Mouse (Mus musculus): Measurements from ENCODE around the gene Pik3r2. TPM values are rescaled to one million over a fixed set of nuclear protein-coding genes. Genes with fewer than 3 reads are reported as not detected.
"Not testable (repeated sequence)": the region's sequence is repeated elsewhere in the genome, so short reads cannot be mapped to it uniquely, and the experiment has no call there.

Gene Pik3r2
- 110 TPM for polyA plus RNA-seq (2021)

- CTCF ChIA-PET = interaction anchor here (1.0 kb wide), 1 partner anchor 14 kb away, joined by 8 read pairs; no protein-coding TSS in a partner anchor
- DNase-seq (ENCODE audit: low read depth, low spot score) (peak; percentile 82), ATAC-seq (peak; percentile 82)
- POLR2A ChIA-PET = interaction anchor here (0.7 to 1.3 kb wide), 3 partner anchors 12 to 738 kb away, joined by 3 to 11 read pairs (median 3); no protein-coding TSS in a partner anchor
- no peak for TF ChIP-seq CTCF (IDR thresholded peaks at IDR 0.05)
- H3K27me3 ChIP-seq = no peaks in the 10 kb centered on the region
- in situ Hi-C loops (cut with MboI; ENCODE audit: low pct_unique_long_range_greater_than_20kb) = no loop called here
Measured at GRCm38 (mm10) chr8:70776496-70777444, at the start of gene Pik3r2. Gene Pik3r2, minus strand, starts transcription at chr8:70776713.

- ATAC-seq = no peak
- in situ Hi-C loops (cut with MboI; ENCODE audit: low pct_unique_long_range_greater_than_20kb) = no loop called here
- ChIA-PET POLR2A (interaction anchor here (1.1 kb wide), 1 partner anchor 13 kb away, joined by 3 read pairs; no protein-coding TSS in a partner anchor), CTCF (no interaction called here)
- DNase-seq (ENCODE audit: low read depth, low spot score) = no peak
- H3K27me3 ChIP-seq = peaks cover 8% of the 10 kb centered on the region
- TF ChIP-seq CTCF (IDR thresholded peaks at IDR 0.05) = no peak
Measured at GRCm38 (mm10) chr8:70825816-70826215, 49.3 kb upstream of the Pik3r2 start.

- in situ Hi-C loops (cut with MboI; ENCODE audit: low pct_unique_long_range_greater_than_20kb) = no loop called here
- POLR2A ChIA-PET = interaction anchor here (2.4 kb wide), 1 partner anchor 15 kb away, joined by 9 read pairs; the partner anchor contains the start of gene Arrdc2
- peaks cover 8% of the 10 kb centered on the region for H3K27me3 ChIP-seq
- DNase-seq (ENCODE audit: low read depth, low spot score) (no peak), ATAC-seq (no peak)
- CTCF ChIA-PET = interaction anchor here (2.6 kb wide), 1 partner anchor 21 kb away, joined by 10 read pairs; no protein-coding TSS in a partner anchor
- TF ChIP-seq CTCF (IDR thresholded peaks at IDR 0.05) = no peak
Measured at GRCm38 (mm10) chr8:70823802-70824201, 47.3 kb upstream of the Pik3r2 start.

GRCm38 (mm10) chr8:70822594-70822993 lies 46.1 kb upstream of the Pik3r2 start:
- ATAC-seq; in situ Hi-C loops (cut with MboI; ENCODE audit: low pct_unique_long_range_greater_than_20kb); H3K27me3 ChIP-seq; DNase-seq (ENCODE audit: low read depth, low spot score): not testable (repeated sequence)
- ChIA-PET CTCF (interaction anchor here (1.6 to 1.7 kb wide), 3 partner anchors 20 to 32 kb away, joined by 3 to 8 read pairs (median 6); no protein-coding TSS in a partner anchor), POLR2A (interaction anchor here (2.4 kb wide), 1 partner anchor 17 kb away, joined by 9 read pairs; the partner anchor contains the start of gene Arrdc2)

GRCm38 (mm10) chr8:70821992-70822391 lies 45.5 kb upstream of the Pik3r2 start:
- in situ Hi-C loops (cut with MboI; ENCODE audit: low pct_unique_long_range_greater_than_20kb) = no loop called here
- DNase-seq (ENCODE audit: low read depth, low spot score) (no peak), ATAC-seq (no peak)
- CTCF ChIA-PET = interaction anchor here (1.0 to 1.7 kb wide), 10 partner anchors 10 to 61 kb away, joined by 3 to 14 read pairs (median 5); partner anchors contain the start of genes Arrdc2 and Mpv17l2
- H3K27me3 ChIP-seq = peaks cover 7% of the 10 kb centered on the region
- POLR2A ChIA-PET = interaction anchor here (2.4 kb wide), 1 partner anchor 17 kb away, joined by 9 read pairs; the partner anchor contains the start of gene Arrdc2
- no peak for TF ChIP-seq CTCF (IDR thresholded peaks at IDR 0.05)

GRCm38 (mm10) chr8:70821399-70821962 lies 45.0 kb upstream of the Pik3r2 start:
- in situ Hi-C loops (cut with MboI; ENCODE audit: low pct_unique_long_range_greater_than_20kb) = no loop called here
- DNase-seq (ENCODE audit: low read depth, low spot score) = no peak
- peak; percentile 41 for ATAC-seq
- no peak for TF ChIP-seq CTCF (IDR thresholded peaks at IDR 0.05)
- ChIA-PET CTCF (interaction anchor here (1.0 to 1.7 kb wide), 10 partner anchors 10 to 60 kb away, joined by 3 to 14 read pairs (median 5); partner anchors contain the start of genes Arrdc2 and Mpv17l2), POLR2A (interaction anchor here (2.4 kb wide), 1 partner anchor 18 kb away, joined by 9 read pairs; the partner anchor contains the start of gene Arrdc2)
- peaks cover 2% of the 10 kb centered on the region for H3K27me3 ChIP-seq

GRCm38 (mm10) chr8:70820101-70820935 lies 43.8 kb upstream of the Pik3r2 start:
- in situ Hi-C loops (cut with MboI; ENCODE audit: low pct_unique_long_range_greater_than_20kb) = no loop called here
- POLR2A ChIA-PET = no interaction called here
- ATAC-seq (peak; percentile 33), DNase-seq (ENCODE audit: low read depth, low spot score) (no peak)
- no peaks in the 10 kb centered on the region for H3K27me3 ChIP-seq
- TF ChIP-seq CTCF (IDR thresholded peaks at IDR 0.05) = no peak
- CTCF ChIA-PET = interaction anchor here (1.4 kb wide), 1 partner anchor 21 kb away, joined by 3 read pairs; no protein-coding TSS in a partner anchor

- no peaks in the 10 kb centered on the region for H3K27me3 ChIP-seq
- no peak for TF ChIP-seq CTCF (IDR thresholded peaks at IDR 0.05)
- POLR2A ChIA-PET = no interaction called here
- DNase-seq (ENCODE audit: low read depth, low spot score) = no peak
- in situ Hi-C loops (cut with MboI; ENCODE audit: low pct_unique_long_range_greater_than_20kb) = no loop called here
- CTCF ChIA-PET = no interaction called here
- no peak for ATAC-seq
Measured at GRCm38 (mm10) chr8:70816679-70817078, 40.2 kb upstream of the Pik3r2 start.

GRCm38 (mm10) chr8:70812885-70813284 lies 36.4 kb upstream of the Pik3r2 start:
- ChIA-PET POLR2A (no interaction called here), CTCF (no interaction called here)
- no peak for DNase-seq (ENCODE audit: low read depth, low spot score)
- in situ Hi-C loops (cut with MboI; ENCODE audit: low pct_unique_long_range_greater_than_20kb) = no loop called here
- no peak for TF ChIP-seq CTCF (IDR thresholded peaks at IDR 0.05)
- no peaks in the 10 kb centered on the region for H3K27me3 ChIP-seq
- no peak for ATAC-seq

- H3K27me3 ChIP-seq = no peaks in the 10 kb centered on the region
- no peak for TF ChIP-seq CTCF (IDR thresholded peaks at IDR 0.05)
- DNase-seq (ENCODE audit: low read depth, low spot score) = no peak
- in situ Hi-C loops (cut with MboI; ENCODE audit: low pct_unique_long_range_greater_than_20kb) = no loop called here
- POLR2A ChIA-PET = no interaction called here
- CTCF ChIA-PET = no interaction called here
- no peak for ATAC-seq
Measured at GRCm38 (mm10) chr8:70812055-70812454, 35.5 kb upstream of the Pik3r2 start.
